9 mouse cellular contexts compared by ENCODE assay signal in the genomic region with DNA sequence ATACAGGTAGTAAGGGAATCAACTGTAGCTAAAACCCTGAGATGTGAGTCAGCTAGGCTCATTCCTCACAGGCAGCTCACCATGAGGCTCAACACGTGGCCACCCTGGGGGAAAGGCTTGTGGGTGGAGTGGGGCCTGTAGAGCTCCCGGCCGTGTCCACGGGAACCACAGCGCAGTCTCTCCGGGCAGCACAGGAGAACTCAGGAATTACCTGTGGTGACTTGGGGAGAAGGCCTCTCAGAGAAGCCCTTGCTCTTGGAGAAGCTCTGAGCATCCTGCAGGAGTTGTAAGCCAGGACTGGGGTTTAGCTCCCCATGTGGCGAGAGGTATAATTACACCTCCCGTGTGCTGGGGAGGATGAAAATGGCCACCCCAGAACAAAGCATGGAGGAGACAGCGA. TPM values are rescaled to one million over a fixed set of nuclear protein-coding genes. Genes with fewer than 3 reads are reported as not detected.
DNase-seq lines count a peak whose midpoint lies in the region; ATAC-seq and TF ChIP-seq lines count a peak whose summit lies in the region.
"Had no signal": no experiment of that assay in that cellular context is flagged by ENCODE, and none has a peak within 500 bp of the region (broad histone marks: within the 10 kb centered on the region; RNA-seq: fewer than 3 reads in every experiment).

No protein-coding gene starts in this region.

- 0 out of 2 replicates have a peak, but pooled peaks cover 2% of the 10 kb centered on the region for H3K4me1 ChIP-seq in forebrain, embryonic 11.5 days (replicated peaks; ENCODE audit: control insufficient read depth, insufficient read depth, low read length)
- H3K4me1 ChIP-seq in hindbrain, postnatal 0 days (ENCODE audit: insufficient read depth, low read length) = no peaks in the 10 kb centered on the region
- peaks cover 0 to 1% of the 10 kb centered on the region in 2 experiments; a peak in 1 of 4 replicates for H3K4me1 ChIP-seq in liver, embryonic 14.5 days (replicated peaks; ENCODE audit: control insufficient read depth in 2 of 2, insufficient read depth in 2 of 2, low read length in 1 of 2)
- peaks cover under 1% of the 10 kb centered on the region; the same call in 1 of the 2 replicates for H3K4me1 ChIP-seq in neural tube, embryonic 13.5 days (replicated peaks)
- H3K4me1 ChIP-seq: neural tube, embryonic 12.5 days had no signal

- DNase-seq in heart, adult 11 months = peak; percentile 93
- no peak for DNase-seq in heart, adult 8-10 months (ENCODE audit: low spot score)
- DNase-seq in CD4-positive, CD25-positive, alpha-beta regulatory T cell, adult 2 months (ENCODE audit: low read depth, low spot score) = peak; percentile 86
- DNase-seq in c-Kit-positive CD71-positive TER-119-positive erythroid progenitor cells, embryonic 14.5 days (ENCODE audit: low spot score) = peak; percentile 49
- peak; percentile 77 for DNase-seq in forebrain, embryonic 11.5 days (ENCODE audit: low spot score)
- peak; percentile 84 for DNase-seq in hindbrain, postnatal 0 days (ENCODE audit: low spot score)
- DNase-seq in liver, embryonic 14.5 days (ENCODE audit: low read depth in 3 of 3, low spot score in 3 of 3) = peak in 1 of 3 experiments; percentile 41

- no peak overlapping the region for H3K27ac ChIP-seq in forebrain, embryonic 11.5 days (ENCODE audit: low read depth, low read length)
- 0 out of 2 replicates have a peak overlapping the region, but pooled peaks have one; percentile 9 for H3K27ac ChIP-seq in hindbrain, postnatal 0 days
- no peak overlapping the region for H3K27ac ChIP-seq in liver, embryonic 14.5 days
- 0 out of 2 replicates have a peak overlapping the region, but pooled peaks have one; percentile 28 for H3K27ac ChIP-seq in neural tube, embryonic 13.5 days (replicated peaks)
- H3K27ac ChIP-seq: neural tube, embryonic 12.5 days had no signal

- H3K36me3 ChIP-seq in forebrain, embryonic 11.5 days (ENCODE audit: control insufficient read depth, insufficient read depth, low read length) = no peaks in the 10 kb centered on the region
- no peaks in the 10 kb centered on the region for H3K36me3 ChIP-seq in hindbrain, postnatal 0 days (ENCODE audit: insufficient read depth, low read length)
- no peaks in the 10 kb centered on the region for H3K36me3 ChIP-seq in liver, embryonic 14.5 days (replicated peaks; ENCODE audit: control insufficient read depth, insufficient read depth, low read depth)
- no peaks in the 10 kb centered on the region for H3K36me3 ChIP-seq in neural tube, embryonic 13.5 days
- H3K36me3 ChIP-seq: neural tube, embryonic 12.5 days had no signal

- no peaks in the 10 kb centered on the region for H3K9me3 ChIP-seq in forebrain, embryonic 11.5 days (ENCODE audit: control insufficient read depth, low read length)
- H3K9me3 ChIP-seq in hindbrain, postnatal 0 days (ENCODE audit: low read length) = no peaks in the 10 kb centered on the region
- H3K9me3 ChIP-seq in liver, embryonic 14.5 days (ENCODE audit: control insufficient read depth, low read length) = no peaks in the 10 kb centered on the region
- H3K9me3 ChIP-seq in neural tube, embryonic 13.5 days = no peaks in the 10 kb centered on the region
- H3K9me3 ChIP-seq: neural tube, embryonic 12.5 days had no signal

- WGBS in forebrain, embryonic 11.5 days = 23% methylated on average over 9 of the region's 9 CpGs
- 27% methylated on average over 9 of the region's 9 CpGs for WGBS in hindbrain, postnatal 0 days
- WGBS in liver, embryonic 14.5 days (ENCODE audit: insufficient replicate concordance) = 18% methylated on average over 9 of the region's 9 CpGs
- 22% methylated on average over 9 of the region's 9 CpGs for WGBS in neural tube, embryonic 13.5 days

- peak overlapping the region; percentile 43; the same call in 1 of the 2 replicates for H3K9ac ChIP-seq in forebrain, embryonic 11.5 days (ENCODE audit: low read length)
- no peak overlapping the region for H3K9ac ChIP-seq in hindbrain, postnatal 0 days (replicated peaks; ENCODE audit: low read length)
- no peak overlapping the region for H3K9ac ChIP-seq in liver, embryonic 14.5 days (replicated peaks)
- H3K9ac ChIP-seq in neural tube, embryonic 13.5 days = no peak overlapping the region
- H3K9ac ChIP-seq: neural tube, embryonic 12.5 days had no signal

- ATAC-seq in forebrain, embryonic 11.5 days (replicated peaks; ENCODE audit: low FRiP score) = no peak; the same call in 1 of the 2 replicates
- ATAC-seq in hindbrain, postnatal 0 days = peak; percentile 57
- no peak for ATAC-seq in liver, embryonic 14.5 days (ENCODE audit: insufficient read depth)
- peak; percentile 41; the same call in 1 of the 2 replicates for ATAC-seq in neural tube, embryonic 13.5 days (ENCODE audit: low read depth)

- TF ChIP-seq CTCF in hindbrain, postnatal 0 days (IDR thresholded peaks at IDR 0.05; ENCODE audit: low read depth) = peak; percentile 87
- TF ChIP-seq CTCF in liver, embryonic 14.5 days (IDR thresholded peaks at IDR 0.05; ENCODE audit: low read depth) = peak; percentile 87

- no peak overlapping the region for H3K4me2 ChIP-seq in forebrain, embryonic 11.5 days (ENCODE audit: low read depth, low read length, severe bottlenecking)
- H3K4me2 ChIP-seq in hindbrain, postnatal 0 days (ENCODE audit: low read depth, low read length) = no peak overlapping the region
- no peak overlapping the region for H3K4me2 ChIP-seq in liver, embryonic 14.5 days (ENCODE audit: low read depth)
- H3K4me2 ChIP-seq in neural tube, embryonic 13.5 days = no peak overlapping the region
- H3K4me2 ChIP-seq: neural tube, embryonic 12.5 days had no signal

- H3K27me3 ChIP-seq in forebrain, embryonic 11.5 days (ENCODE audit: control insufficient read depth, insufficient read depth, low read length) = no peaks in the 10 kb centered on the region
- no peaks in the 10 kb centered on the region for H3K27me3 ChIP-seq in hindbrain, postnatal 0 days (ENCODE audit: insufficient read depth, low read length)
- no peaks in the 10 kb centered on the region for H3K27me3 ChIP-seq in liver, embryonic 14.5 days (ENCODE audit: control insufficient read depth, insufficient read depth, low read length)
- H3K27me3 ChIP-seq in neural tube, embryonic 13.5 days = no peaks in the 10 kb centered on the region
- H3K27me3 ChIP-seq: neural tube, embryonic 12.5 days had no signal

- TF ChIP-seq EP300 in liver, embryonic 14.5 days (IDR thresholded peaks at IDR 0.05; ENCODE audit: low read depth) = no peak

- H3K4me3 ChIP-seq in forebrain, embryonic 11.5 days (ENCODE audit: low read depth, low read length) = no peak overlapping the region
- no peak overlapping the region for H3K4me3 ChIP-seq in hindbrain, postnatal 0 days (ENCODE audit: low read length)
- no peak overlapping the region for H3K4me3 ChIP-seq in liver, embryonic 14.5 days (ENCODE audit: insufficient read depth in 1 of 2, low read depth in 2 of 2, low read length in 2 of 2)
- H3K4me3 ChIP-seq in neural tube, embryonic 13.5 days = no peak overlapping the region
- H3K4me3 ChIP-seq: neural tube, embryonic 12.5 days had no signal

RNA-seq across cellular contexts. Expression of gene Gadd45b, which starts 25.7 kb away (rescaled TPM):
- total RNA-seq in heart, adult 8-10 months (2022) = 10 to 100 TPM in 2 of 4 experiments, 1 to 10 TPM in 2; 5.0 to 18.1 (median 12.0) TPM
- 10.7 and 13.0 TPM in 2 replicates for polyA plus RNA-seq in forebrain, embryonic 11.5 days (2014; fragmentation: Nextera tagmentation; extraction: Ambion mirVana)
- total RNA-seq in hindbrain, postnatal 0 days (2014; rRNA removed) = 4.4 and 8.2 TPM in 2 replicates
- 7.5 and 8.6 TPM in 2 replicates for polyA plus RNA-seq in hindbrain, postnatal 0 days (2015; fragmentation: Nextera tagmentation; extraction: Ambion mirVana)
- 1.3 and 1.9 TPM in 2 replicates for polyA plus RNA-seq in liver, embryonic 14.5 days (2012; rRNA removed)
- 2.0 and 2.7 TPM in 2 replicates for polyA plus RNA-seq in liver, embryonic 14.5 days (2014; fragmentation: Nextera tagmentation; extraction: Ambion mirVana)
- 8.8 and 9.0 TPM in 2 replicates for polyA plus RNA-seq in neural tube, embryonic 13.5 days (2015; fragmentation: Nextera tagmentation; extraction: Ambion mirVana)

RNA-seq across cellular contexts. Expression of gene Lmnb2, which starts 37.5 kb away (rescaled TPM):
- total RNA-seq in heart, adult 8-10 months (2022) = 1 to 10 TPM; 3.5 to 6.3 (median 4.8) TPM
- 29.8 and 30.9 TPM in 2 replicates for polyA plus RNA-seq in forebrain, embryonic 11.5 days (2014; fragmentation: Nextera tagmentation; extraction: Ambion mirVana)
- 42.3 and 43.2 TPM in 2 replicates for total RNA-seq in hindbrain, postnatal 0 days (2014; rRNA removed)
- 24.8 and 25.6 TPM in 2 replicates for polyA plus RNA-seq in hindbrain, postnatal 0 days (2015; fragmentation: Nextera tagmentation; extraction: Ambion mirVana)
- 9.5 and 11.3 TPM in 2 replicates for polyA plus RNA-seq in liver, embryonic 14.5 days (2012; rRNA removed)
- 2.8 and 3.2 TPM in 2 replicates for polyA plus RNA-seq in liver, embryonic 14.5 days (2014; fragmentation: Nextera tagmentation; extraction: Ambion mirVana)
- polyA plus RNA-seq in neural tube, embryonic 13.5 days (2015; fragmentation: Nextera tagmentation; extraction: Ambion mirVana) = 38.3 and 41.6 TPM in 2 replicates

RNA-seq across cellular contexts. Expression of gene Timm13, which starts 54.8 kb away (rescaled TPM):
- 100 to 1,000 TPM; 117 to 135 (median 123) TPM for total RNA-seq in heart, adult 8-10 months (2022)
- 313 and 317 TPM in 2 replicates for polyA plus RNA-seq in forebrain, embryonic 11.5 days (2014; fragmentation: Nextera tagmentation; extraction: Ambion mirVana)
- 150 and 155 TPM in 2 replicates for total RNA-seq in hindbrain, postnatal 0 days (2014; rRNA removed)
- 366 and 369 TPM in 2 replicates for polyA plus RNA-seq in hindbrain, postnatal 0 days (2015; fragmentation: Nextera tagmentation; extraction: Ambion mirVana)
- polyA plus RNA-seq in liver, embryonic 14.5 days (2012; rRNA removed) = 114 and 145 TPM in 2 replicates
- polyA plus RNA-seq in liver, embryonic 14.5 days (2014; fragmentation: Nextera tagmentation; extraction: Ambion mirVana) = 201 and 208 TPM in 2 replicates
- 328 and 331 TPM in 2 replicates for polyA plus RNA-seq in neural tube, embryonic 13.5 days (2015; fragmentation: Nextera tagmentation; extraction: Ambion mirVana)

RNA-seq across cellular contexts. Expression of gene Gng7, which starts 59.2 kb away (rescaled TPM):
- 1 to 10 TPM; 1.0 to 1.7 (median 1.5) TPM for total RNA-seq in heart, adult 8-10 months (2022)
- polyA plus RNA-seq in forebrain, embryonic 11.5 days (2014; fragmentation: Nextera tagmentation; extraction: Ambion mirVana) = 8.0 and 9.2 TPM in 2 replicates
- total RNA-seq in hindbrain, postnatal 0 days (2014; rRNA removed) = 26.2 and 27.2 TPM in 2 replicates
- 18.9 and 22.1 TPM in 2 replicates for polyA plus RNA-seq in hindbrain, postnatal 0 days (2015; fragmentation: Nextera tagmentation; extraction: Ambion mirVana)
- 0.19 and 0.25 TPM in 2 replicates for polyA plus RNA-seq in liver, embryonic 14.5 days (2012; rRNA removed)
- 0.23 and 0.33 TPM in 2 replicates for polyA plus RNA-seq in liver, embryonic 14.5 days (2014; fragmentation: Nextera tagmentation; extraction: Ambion mirVana)
- 16.2 and 17.4 TPM in 2 replicates for polyA plus RNA-seq in neural tube, embryonic 13.5 days (2015; fragmentation: Nextera tagmentation; extraction: Ambion mirVana)

Comparison
In these comparisons a context has a peak if more than half of its experiments do, and no peak if none do; other contexts are left out.
1. ATAC-seq: peak in hindbrain, postnatal 0 days (single experiment) and neural tube, embryonic 13.5 days (single experiment); none in forebrain, embryonic 11.5 days (single experiment) and liver, embryonic 14.5 days (single experiment).
2. H3K27ac ChIP-seq: peak in hindbrain, postnatal 0 days (single experiment) and neural tube, embryonic 13.5 days (single experiment); none in forebrain, embryonic 11.5 days (single experiment) and liver, embryonic 14.5 days (single experiment).